Mouse (Mus musculus): Measurements from ENCODE around the gene Ank3. TPM values are rescaled to one million over a fixed set of nuclear protein-coding genes. Genes with fewer than 3 reads are reported as not detected.

Ank3 gene
- polyA plus RNA-seq, 1 experiment = 39.1 TPM

DNA sequence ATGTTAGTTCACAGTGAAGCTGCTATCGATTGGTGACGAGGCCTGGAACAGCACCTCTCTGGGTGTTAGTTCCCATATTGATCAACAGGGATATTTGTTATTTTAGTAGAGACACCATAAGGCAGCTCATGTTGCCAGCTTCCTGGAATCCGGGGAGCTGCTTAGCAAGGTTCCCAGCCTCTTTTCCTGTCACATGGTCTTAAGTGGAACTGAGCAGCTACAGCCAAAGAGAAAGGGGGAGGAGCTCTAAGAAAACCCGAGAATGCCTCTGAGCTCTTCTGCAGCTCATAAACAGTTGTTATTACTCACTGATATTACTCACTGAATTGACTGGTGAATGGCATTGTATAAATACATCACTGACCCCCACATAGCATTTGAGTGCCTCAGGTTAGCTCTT is 318.3 kb downstream of the Ank3 start:
- H3K27ac ChIP-seq (ENCODE audit: insufficient read depth, low read depth, low read length) = no peak overlapping the region
- 67% methylated on average over 4 of the region's 4 CpGs for WGBS
- H3K4me1 ChIP-seq (ENCODE audit: control insufficient read depth, insufficient read depth, low read length) = peaks cover 15% of the 10 kb centered on the region
- no peak for DNase-seq
- H3K36me3 ChIP-seq (ENCODE audit: control insufficient read depth, insufficient read depth, low read length) = no peaks in the 10 kb centered on the region
- H3K27me3 ChIP-seq (replicated peaks; ENCODE audit: control insufficient read depth, insufficient read depth, low read length) = no peaks in the 10 kb centered on the region
- TF ChIP-seq CTCF (conservative IDR thresholded peaks at IDR 0.05; ENCODE audit: insufficient read depth, insufficient read length, low read depth, low read length) (no peak), POLR2A (IDR thresholded peaks at IDR 0.05; ENCODE audit: low read depth, low read length) (no peak)
- H3K4me3 ChIP-seq (ENCODE audit: insufficient read depth, low read depth, low read length) = no peak overlapping the region

DNA sequence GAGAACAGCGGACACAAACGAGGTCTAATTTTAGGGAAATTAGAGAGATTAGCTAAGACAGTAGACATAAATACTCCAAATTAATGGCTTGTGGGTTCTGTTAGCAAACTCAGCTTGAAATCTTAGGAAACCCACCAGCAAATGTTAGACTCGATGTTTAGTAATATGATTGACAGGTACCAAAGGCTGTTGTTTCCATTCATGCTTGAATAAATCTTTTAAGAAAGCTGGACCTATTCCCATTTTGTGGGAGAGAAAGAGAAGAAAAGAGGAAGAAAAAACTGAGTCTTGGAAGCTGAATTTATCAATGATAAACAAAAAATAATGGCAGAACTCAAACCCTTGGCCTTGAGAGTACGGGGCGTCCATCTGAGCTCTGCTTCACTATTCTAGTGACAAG is 320.8 kb downstream of the Ank3 start:
- Histone ChIP-seq H3K36me3 (ENCODE audit: control insufficient read depth, insufficient read depth, low read length) (no peaks in the 10 kb centered on the region), H3K4me3 (ENCODE audit: insufficient read depth, low read depth, low read length) (no peak overlapping the region), H3K27ac (ENCODE audit: insufficient read depth, low read depth, low read length) (no peak overlapping the region), H3K27me3 (replicated peaks; ENCODE audit: control insufficient read depth, insufficient read depth, low read length) (no peaks in the 10 kb centered on the region), H3K4me1 (ENCODE audit: control insufficient read depth, insufficient read depth, low read length) (peaks cover 17% of the 10 kb centered on the region)
- no peak for DNase-seq
- 72% methylated on average over 5 of the region's 5 CpGs for WGBS
- TF ChIP-seq POLR2A (IDR thresholded peaks at IDR 0.05; ENCODE audit: low read depth, low read length) (no peak), CTCF (conservative IDR thresholded peaks at IDR 0.05; ENCODE audit: insufficient read depth, insufficient read length, low read depth, low read length) (no peak)

DNA sequence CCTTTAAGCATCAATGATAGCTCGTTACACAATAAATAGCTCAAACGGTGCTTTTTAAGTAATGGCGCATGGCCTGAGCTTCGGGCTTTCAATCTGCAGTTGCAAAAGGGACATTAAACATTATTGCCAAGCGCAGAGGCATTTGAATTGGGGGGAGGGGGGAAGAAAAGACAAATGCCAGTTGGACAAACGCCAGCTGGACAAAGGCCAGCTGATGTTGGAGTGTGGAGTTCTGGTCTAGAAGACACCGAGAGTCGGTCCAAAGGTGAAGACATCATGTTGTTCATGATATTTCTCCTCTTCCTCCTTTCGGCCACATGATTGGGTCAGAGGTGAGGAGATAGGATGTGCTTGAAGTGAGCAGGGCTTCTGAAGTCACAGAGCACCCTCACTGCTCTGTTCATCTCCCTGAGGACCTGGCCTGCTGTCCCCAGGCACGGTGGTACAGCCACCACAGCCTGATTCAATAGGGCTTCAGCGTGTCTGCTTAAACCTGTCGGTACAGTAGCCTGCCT is 321.4 kb downstream of the Ank3 start:
- DNase-seq = peak; percentile 70
- TF ChIP-seq CTCF (conservative IDR thresholded peaks at IDR 0.05; ENCODE audit: insufficient read depth, insufficient read length, low read depth, low read length) = no peak
- TF ChIP-seq POLR2A (IDR thresholded peaks at IDR 0.05; ENCODE audit: low read depth, low read length) = no peak
- Histone ChIP-seq H3K4me3 (ENCODE audit: insufficient read depth, low read depth, low read length) (no peak overlapping the region), H3K27me3 (replicated peaks; ENCODE audit: control insufficient read depth, insufficient read depth, low read length) (no peaks in the 10 kb centered on the region), H3K36me3 (ENCODE audit: control insufficient read depth, insufficient read depth, low read length) (no peaks in the 10 kb centered on the region), H3K4me1 (ENCODE audit: control insufficient read depth, insufficient read depth, low read length) (peaks cover 17% of the 10 kb centered on the region), H3K27ac (ENCODE audit: insufficient read depth, low read depth, low read length) (no peak overlapping the region)
- 27% methylated on average over 12 of the region's 12 CpGs for WGBS

DNA sequence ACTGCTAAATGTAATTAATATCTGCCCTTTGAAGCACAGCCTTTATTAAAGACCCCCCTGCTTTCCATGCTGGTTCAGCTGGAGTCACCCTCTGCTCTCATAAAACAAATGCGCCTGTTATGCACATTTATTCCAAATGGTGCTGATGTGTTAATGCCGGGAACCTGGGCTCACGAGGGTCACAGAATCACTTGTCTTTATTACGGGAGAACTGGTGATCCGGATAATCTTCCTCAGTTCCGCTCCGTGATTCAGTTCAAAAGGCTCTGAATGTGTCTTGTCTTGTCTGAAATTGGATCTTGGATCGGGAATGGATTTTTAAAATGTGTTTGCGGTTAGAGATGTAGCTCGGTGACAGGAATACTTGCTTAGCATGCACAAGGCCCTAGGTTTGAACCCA is 321.9 kb downstream of the Ank3 start:
- TF ChIP-seq POLR2A (IDR thresholded peaks at IDR 0.05; ENCODE audit: low read depth, low read length) (no peak), CTCF (conservative IDR thresholded peaks at IDR 0.05; ENCODE audit: insufficient read depth, insufficient read length, low read depth, low read length) (no peak)
- Histone ChIP-seq H3K36me3 (ENCODE audit: control insufficient read depth, insufficient read depth, low read length) (no peaks in the 10 kb centered on the region), H3K4me1 (ENCODE audit: control insufficient read depth, insufficient read depth, low read length) (peaks cover 17% of the 10 kb centered on the region), H3K4me3 (ENCODE audit: insufficient read depth, low read depth, low read length) (no peak overlapping the region), H3K27me3 (replicated peaks; ENCODE audit: control insufficient read depth, insufficient read depth, low read length) (no peaks in the 10 kb centered on the region), H3K27ac (ENCODE audit: insufficient read depth, low read depth, low read length) (no peak overlapping the region)
- 62% methylated on average over 10 of the region's 10 CpGs for WGBS
- DNase-seq = peak; percentile 35

DNA sequence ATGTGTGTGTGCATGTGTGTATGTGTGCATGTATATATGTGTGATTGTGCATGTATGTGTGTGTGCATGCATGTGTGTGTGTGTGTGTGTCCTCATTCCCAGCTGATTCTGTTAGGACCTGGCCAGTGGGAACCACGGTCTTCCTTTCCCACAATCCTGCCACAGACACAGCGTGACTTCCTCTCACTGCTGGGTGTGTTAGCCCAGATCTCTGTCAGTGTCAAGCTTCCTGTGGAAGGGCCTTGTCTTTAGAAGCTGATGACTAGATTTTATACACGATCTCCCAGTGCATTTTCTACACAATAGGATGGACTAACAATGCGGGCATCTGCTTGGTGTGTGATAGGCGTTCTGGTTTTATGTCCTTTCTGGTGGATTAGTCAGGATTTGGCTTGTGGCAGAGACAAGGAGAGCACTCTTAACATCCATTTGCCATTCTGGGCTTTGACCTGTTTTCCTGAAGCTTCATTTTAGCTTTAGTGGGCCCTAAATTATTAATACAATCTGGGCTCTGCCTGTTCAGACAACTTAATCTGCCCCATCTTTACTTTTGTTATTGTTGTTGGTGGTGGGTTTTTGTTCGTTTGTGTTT is 322.4 kb downstream of the Ank3 start:
- no peak overlapping the region for H3K27ac ChIP-seq (ENCODE audit: insufficient read depth, low read depth, low read length)
- H3K4me3 ChIP-seq (ENCODE audit: insufficient read depth, low read depth, low read length) = no peak overlapping the region
- H3K27me3 ChIP-seq (replicated peaks; ENCODE audit: control insufficient read depth, insufficient read depth, low read length) = no peaks in the 10 kb centered on the region
- no peak for DNase-seq
- no peaks in the 10 kb centered on the region for H3K36me3 ChIP-seq (ENCODE audit: control insufficient read depth, insufficient read depth, low read length)
- peaks cover 17% of the 10 kb centered on the region for H3K4me1 ChIP-seq (ENCODE audit: control insufficient read depth, insufficient read depth, low read length)
- WGBS = 64% methylated on average over 6 of the region's 6 CpGs
- TF ChIP-seq POLR2A (IDR thresholded peaks at IDR 0.05; ENCODE audit: low read depth, low read length) = no peak
- no peak for TF ChIP-seq CTCF (conservative IDR thresholded peaks at IDR 0.05; ENCODE audit: insufficient read depth, insufficient read length, low read depth, low read length)

DNA sequence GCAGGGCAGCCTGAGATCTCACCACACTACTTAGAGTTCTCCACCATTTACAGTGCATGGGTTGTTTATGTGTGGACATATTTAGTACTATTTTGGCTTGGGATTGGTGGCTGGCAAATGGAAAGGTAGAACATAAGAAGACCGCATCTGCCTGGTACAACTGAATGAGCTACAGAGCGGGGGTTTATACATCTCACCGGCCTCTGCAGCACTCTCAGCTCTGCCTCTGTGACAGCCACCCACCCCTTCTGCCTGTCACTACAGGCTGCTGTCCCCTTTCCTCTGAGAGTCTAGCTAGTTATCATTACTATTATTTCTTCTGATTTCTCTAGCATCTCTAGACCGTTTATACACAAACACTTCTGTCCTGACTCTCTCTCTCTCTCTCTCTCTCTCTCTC is 325.6 kb downstream of the Ank3 start:
- H3K27ac ChIP-seq (ENCODE audit: insufficient read depth, low read depth, low read length) = no peak overlapping the region
- H3K27me3 ChIP-seq (replicated peaks; ENCODE audit: control insufficient read depth, insufficient read depth, low read length) = no peaks in the 10 kb centered on the region
- TF ChIP-seq POLR2A (IDR thresholded peaks at IDR 0.05; ENCODE audit: low read depth, low read length) (no peak), CTCF (conservative IDR thresholded peaks at IDR 0.05; ENCODE audit: insufficient read depth, insufficient read length, low read depth, low read length) (no peak)
- no peak overlapping the region for H3K4me3 ChIP-seq (ENCODE audit: insufficient read depth, low read depth, low read length)
- H3K4me1 ChIP-seq (ENCODE audit: control insufficient read depth, insufficient read depth, low read length) = peaks cover 25% of the 10 kb centered on the region
- no peaks in the 10 kb centered on the region for H3K36me3 ChIP-seq (ENCODE audit: control insufficient read depth, insufficient read depth, low read length)
- DNase-seq = no peak
- WGBS = 92% methylated on average over 4 of the region's 4 CpGs

DNA sequence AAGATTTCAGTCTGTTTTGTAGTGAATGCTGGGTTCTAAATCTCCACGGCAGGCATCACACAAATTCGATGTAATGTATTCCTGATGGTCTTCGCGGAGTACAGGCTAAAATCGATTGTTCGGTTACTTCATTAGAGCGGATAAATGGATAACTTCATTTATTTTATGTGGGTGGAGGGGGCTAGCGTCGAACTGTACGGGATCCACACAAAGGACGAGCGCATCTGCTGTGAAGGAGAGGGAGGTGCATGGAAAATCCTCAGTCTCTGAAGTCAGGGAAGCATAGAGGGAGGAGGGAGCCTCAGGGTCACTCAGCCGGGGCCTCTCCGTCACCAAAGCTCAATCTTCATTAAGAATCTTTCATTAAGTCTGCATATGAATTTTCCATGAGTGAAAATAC is 326.5 kb downstream of the Ank3 start:
- H3K27ac ChIP-seq (ENCODE audit: insufficient read depth, low read depth, low read length) = no peak overlapping the region
- TF ChIP-seq POLR2A (IDR thresholded peaks at IDR 0.05; ENCODE audit: low read depth, low read length) (no peak), CTCF (conservative IDR thresholded peaks at IDR 0.05; ENCODE audit: insufficient read depth, insufficient read length, low read depth, low read length) (no peak)
- WGBS = 76% methylated on average over 14 of the region's 14 CpGs

More for the DNA sequence above, 326.5 kb downstream of the Ank3 start:
- Histone ChIP-seq H3K4me1 (ENCODE audit: control insufficient read depth, insufficient read depth, low read length) (peaks cover 20% of the 10 kb centered on the region), H3K36me3 (ENCODE audit: control insufficient read depth, insufficient read depth, low read length) (no peaks in the 10 kb centered on the region), H3K4me3 (ENCODE audit: insufficient read depth, low read depth, low read length) (no peak overlapping the region), H3K27me3 (replicated peaks; ENCODE audit: control insufficient read depth, insufficient read depth, low read length) (no peaks in the 10 kb centered on the region)
- DNase-seq = no peak
